Comparison of ENCODE assay signal across 22 mouse cellular contexts in the genomic region with DNA sequence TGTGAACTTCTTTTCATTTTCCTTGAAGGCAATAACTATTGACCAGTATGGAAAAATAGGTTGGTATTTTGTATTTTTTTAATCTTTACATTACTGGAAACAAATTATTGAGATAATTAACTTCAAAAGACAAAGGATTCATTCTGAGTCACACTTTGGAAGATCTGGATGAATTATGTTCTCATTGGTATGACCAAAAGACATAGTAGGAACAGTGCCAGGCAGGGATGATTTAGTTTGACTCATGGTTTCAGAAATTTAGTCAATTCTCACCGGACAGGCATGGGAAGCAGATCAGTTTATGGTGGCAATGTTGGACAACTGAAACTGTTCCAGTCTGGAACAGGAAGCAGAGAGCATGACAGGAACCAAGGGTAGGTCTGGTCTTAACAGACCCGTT.
DNase-seq lines count a peak whose midpoint lies in the region; ATAC-seq and TF ChIP-seq lines count a peak whose summit lies in the region.
"Had no signal": no experiment of that assay in that cellular context is flagged by ENCODE, and none has a peak within 500 bp of the region (broad histone marks: within the 10 kb centered on the region; RNA-seq: fewer than 3 reads in every experiment).

No protein-coding gene starts in this region.

- H3K36me3 ChIP-seq in embryonic facial prominence, embryonic 10.5 days (replicated peaks), result no peaks in the 10 kb centered on the region
- H3K36me3 ChIP-seq in forebrain, postnatal 0 days (ENCODE audit: insufficient read depth), result no peaks in the 10 kb centered on the region
- H3K36me3 ChIP-seq: embryonic facial prominence, embryonic 13.5 days; forebrain, embryonic 10.5 days; forebrain, embryonic 15.5 days; heart, embryonic 15.5 days; intestine, embryonic 15.5 days; kidney, embryonic 15.5 days had no signal

- no peak for ATAC-seq in forebrain, postnatal 0 days
- ATAC-seq: forebrain, embryonic 15.5 days; intestine, embryonic 15.5 days had no signal

- H3K27ac ChIP-seq in embryonic facial prominence, embryonic 10.5 days (replicated peaks), result no peak overlapping the region
- H3K27ac ChIP-seq in forebrain, postnatal 0 days (ENCODE audit: low read depth, low read length), result no peak overlapping the region
- H3K27ac ChIP-seq: embryonic facial prominence, embryonic 13.5 days; forebrain, embryonic 10.5 days; forebrain, embryonic 15.5 days; heart, adult 2 months; heart, embryonic 15.5 days; hindbrain, embryonic 14.5 days; intestine, embryonic 15.5 days; kidney, embryonic 15.5 days had no signal

- TF ChIP-seq CTCF in forebrain, postnatal 0 days (IDR thresholded peaks at IDR 0.05; ENCODE audit: low read depth), result no peak

- H3K4me1 ChIP-seq in embryonic facial prominence, embryonic 10.5 days, result no peaks in the 10 kb centered on the region
- no peaks in the 10 kb centered on the region for H3K4me1 ChIP-seq in forebrain, postnatal 0 days (ENCODE audit: insufficient read depth)
- H3K4me1 ChIP-seq: embryonic facial prominence, embryonic 13.5 days; forebrain, embryonic 10.5 days; forebrain, embryonic 15.5 days; heart, embryonic 15.5 days; intestine, embryonic 15.5 days; kidney, embryonic 15.5 days had no signal

- DNase-seq in adrenal gland, adult (ENCODE audit: inconsistent age in 2 of 2, low spot score in 1 of 2), result peak; percentile 14 to 77
- DNase-seq in adrenal gland, adult 8-10 months, result no peak
- DNase-seq in adipocyte (ENCODE audit: low spot score), result peak; percentile 67
- peak; percentile 27 to 44 for DNase-seq in adrenal gland, postnatal 36 days
- no peak for DNase-seq in cerebellum, adult 9-11 months
- no peak for DNase-seq in embryonic facial prominence, embryonic 10.5 days (ENCODE audit: low spot score)
- no peak for DNase-seq in forebrain, postnatal 0 days
- DNase-seq: cerebellum, adult 11 months; cerebellum, adult 8-10 months; cerebellum, postnatal 25 days; gastrocnemius, postnatal 10 days; heart, adult 2 months; heart, postnatal 14 days; kidney, adult 2 months had no signal

- H3K9me3 ChIP-seq in embryonic facial prominence, embryonic 10.5 days, result no peaks in the 10 kb centered on the region
- H3K9me3 ChIP-seq in forebrain, postnatal 0 days (ENCODE audit: low read length), result no peaks in the 10 kb centered on the region
- H3K9me3 ChIP-seq: embryonic facial prominence, embryonic 13.5 days; forebrain, embryonic 10.5 days; forebrain, embryonic 15.5 days; heart, embryonic 15.5 days; intestine, embryonic 15.5 days; kidney, embryonic 15.5 days had no signal

- 95% methylated on average over 2 of the region's 2 CpGs for WGBS in embryonic facial prominence, embryonic 10.5 days
- WGBS in forebrain, postnatal 0 days, result 78% methylated on average over 2 of the region's 2 CpGs

- no peak overlapping the region for H3K4me3 ChIP-seq in embryonic facial prominence, embryonic 10.5 days
- no peak overlapping the region for H3K4me3 ChIP-seq in forebrain, postnatal 0 days (ENCODE audit: low read depth, low read length)
- H3K4me3 ChIP-seq: embryonic facial prominence, embryonic 13.5 days; forebrain, embryonic 10.5 days; forebrain, embryonic 15.5 days; heart, adult 2 months; heart, embryonic 15.5 days; intestine, embryonic 15.5 days; kidney, embryonic 15.5 days had no signal

- no peak overlapping the region for H3K4me2 ChIP-seq in forebrain, postnatal 0 days (ENCODE audit: low read depth)
- H3K4me2 ChIP-seq: embryonic facial prominence, embryonic 13.5 days; forebrain, embryonic 15.5 days; heart, embryonic 11.5 days; heart, embryonic 15.5 days; hindbrain, embryonic 14.5 days; intestine, embryonic 15.5 days; kidney, embryonic 15.5 days had no signal

- H3K9ac ChIP-seq in forebrain, postnatal 0 days, result no peak overlapping the region
- H3K9ac ChIP-seq: embryonic facial prominence, embryonic 13.5 days; forebrain, embryonic 15.5 days; heart, embryonic 15.5 days; hindbrain, embryonic 14.5 days; intestine, embryonic 15.5 days; kidney, embryonic 15.5 days had no signal

- H3K27me3 ChIP-seq in embryonic facial prominence, embryonic 10.5 days (replicated peaks; ENCODE audit: low read depth, poor library complexity, severe bottlenecking), result no peaks in the 10 kb centered on the region
- no peaks in the 10 kb centered on the region for H3K27me3 ChIP-seq in forebrain, postnatal 0 days (ENCODE audit: insufficient read depth, low read length)
- H3K27me3 ChIP-seq: embryonic facial prominence, embryonic 13.5 days; forebrain, embryonic 15.5 days; heart, embryonic 15.5 days; intestine, embryonic 15.5 days; kidney, embryonic 15.5 days had no signal

Comparison
In these comparisons a context has a peak if more than half of its experiments do, and no peak if none do; other contexts are left out.
1. DNase-seq: peak in adrenal gland, adult (2 of 2), adipocyte (single experiment) and adrenal gland, postnatal 36 days (2 of 2); none in adrenal gland, adult 8-10 months (single experiment), cerebellum, adult 9-11 months (single experiment), embryonic facial prominence, embryonic 10.5 days (single experiment) and forebrain, postnatal 0 days (single experiment).